Mouse (Mus musculus): Measurements from ENCODE around the gene 4930444G20Rik. TPM values are rescaled to one million over a fixed set of nuclear protein-coding genes. Genes with fewer than 3 reads are reported as not detected.
"Not testable (repeated sequence)": the region's sequence is repeated elsewhere in the genome, so short reads cannot be mapped to it uniquely, and the experiment has no call there.

Gene 4930444G20Rik
- polyA plus RNA-seq (2014; fragmentation: Nextera tagmentation; extraction: Ambion mirVana), result not detected in 2 replicates

- 96% methylated on average over 7 of the region's 7 CpGs for WGBS
- not testable (repeated sequence) for H3K4me1 ChIP-seq (ENCODE audit: control insufficient read depth, insufficient read depth, low read length); H3K36me3 ChIP-seq (ENCODE audit: control insufficient read depth, insufficient read depth, low read length); H3K4me2 ChIP-seq (ENCODE audit: low read length); H3K9ac ChIP-seq (ENCODE audit: low read length); ATAC-seq; H3K27ac ChIP-seq (ENCODE audit: low read depth, low read length); H3K9me3 ChIP-seq (replicated peaks; ENCODE audit: control insufficient read depth, low read length); DNase-seq (ENCODE audit: low spot score); H3K27me3 ChIP-seq (replicated peaks; ENCODE audit: control insufficient read depth, insufficient read depth, low read length); H3K4me3 ChIP-seq (ENCODE audit: low read depth, low read length)
Observed at GRCm38 (mm10) chr10:22067979-22068378, at the start of gene 4930444G20Rik. Gene 4930444G20Rik (minus strand): TSS chr10:22068079.

- H3K4me2 ChIP-seq (ENCODE audit: low read length), result no peak overlapping the region
- H3K4me1 ChIP-seq (ENCODE audit: control insufficient read depth, insufficient read depth, low read length), result no peaks in the 10 kb centered on the region
- no peaks in the 10 kb centered on the region for H3K9me3 ChIP-seq (replicated peaks; ENCODE audit: control insufficient read depth, low read length)
- no peak overlapping the region for H3K4me3 ChIP-seq (ENCODE audit: low read depth, low read length)
- no peak overlapping the region for H3K9ac ChIP-seq (ENCODE audit: low read length)
- no peak for DNase-seq (ENCODE audit: low spot score)
- no peak for ATAC-seq
- no peak overlapping the region for H3K27ac ChIP-seq (ENCODE audit: low read depth, low read length)
- H3K36me3 ChIP-seq (ENCODE audit: control insufficient read depth, insufficient read depth, low read length), result no peaks in the 10 kb centered on the region
- no peaks in the 10 kb centered on the region for H3K27me3 ChIP-seq (replicated peaks; ENCODE audit: control insufficient read depth, insufficient read depth, low read length)
- WGBS, result 87% methylated on average over 2 of the region's 2 CpGs
Observed at GRCm38 (mm10) chr10:22074531-22074930, 6.7 kb upstream of the 4930444G20Rik start.

GRCm38 (mm10) chr10:22072739-22073138, 4.9 kb upstream of the 4930444G20Rik start:
- no peak overlapping the region for H3K4me3 ChIP-seq (ENCODE audit: low read depth, low read length)
- DNase-seq (ENCODE audit: low spot score), result no peak
- WGBS, result 80% methylated on average over 2 of the region's 2 CpGs
- H3K4me2 ChIP-seq (ENCODE audit: low read length), result no peak overlapping the region
- no peaks in the 10 kb centered on the region for H3K36me3 ChIP-seq (ENCODE audit: control insufficient read depth, insufficient read depth, low read length)
- no peak for ATAC-seq
- no peaks in the 10 kb centered on the region for H3K27me3 ChIP-seq (replicated peaks; ENCODE audit: control insufficient read depth, insufficient read depth, low read length)
- no peak overlapping the region for H3K9ac ChIP-seq (ENCODE audit: low read length)
- H3K4me1 ChIP-seq (ENCODE audit: control insufficient read depth, insufficient read depth, low read length), result no peaks in the 10 kb centered on the region
- H3K27ac ChIP-seq (ENCODE audit: low read depth, low read length), result no peak overlapping the region
- H3K9me3 ChIP-seq (replicated peaks; ENCODE audit: control insufficient read depth, low read length), result no peaks in the 10 kb centered on the region

GRCm38 (mm10) chr10:22070576-22070975, 2.7 kb upstream of the 4930444G20Rik start:
- DNase-seq (ENCODE audit: low spot score), result no peak
- Histone ChIP-seq H3K27me3 (replicated peaks; ENCODE audit: control insufficient read depth, insufficient read depth, low read length) (no peaks in the 10 kb centered on the region), H3K36me3 (ENCODE audit: control insufficient read depth, insufficient read depth, low read length) (no peaks in the 10 kb centered on the region), H3K4me1 (ENCODE audit: control insufficient read depth, insufficient read depth, low read length) (no peaks in the 10 kb centered on the region), H3K9me3 (replicated peaks; ENCODE audit: control insufficient read depth, low read length) (no peaks in the 10 kb centered on the region), H3K9ac (ENCODE audit: low read length) (no peak overlapping the region), H3K4me3 (ENCODE audit: low read depth, low read length) (no peak overlapping the region), H3K4me2 (ENCODE audit: low read length) (no peak overlapping the region), H3K27ac (ENCODE audit: low read depth, low read length) (no peak overlapping the region)
- WGBS, result 67% methylated on average over 4 of the region's 4 CpGs
- ATAC-seq, result no peak

GRCm38 (mm10) chr10:22070168-22070567, 2.3 kb upstream of the 4930444G20Rik start:
- WGBS, result 99% methylated on average over 2 of the region's 2 CpGs
- H3K4me3 ChIP-seq (ENCODE audit: low read depth, low read length), result no peak overlapping the region
- H3K9me3 ChIP-seq (replicated peaks; ENCODE audit: control insufficient read depth, low read length), result no peaks in the 10 kb centered on the region
- no peaks in the 10 kb centered on the region for H3K27me3 ChIP-seq (replicated peaks; ENCODE audit: control insufficient read depth, insufficient read depth, low read length)
- H3K9ac ChIP-seq (ENCODE audit: low read length), result no peak overlapping the region
- DNase-seq (ENCODE audit: low spot score) (no peak), ATAC-seq (no peak)
- no peaks in the 10 kb centered on the region for H3K36me3 ChIP-seq (ENCODE audit: control insufficient read depth, insufficient read depth, low read length)
- H3K4me2 ChIP-seq (ENCODE audit: low read length), result no peak overlapping the region
- no peak overlapping the region for H3K27ac ChIP-seq (ENCODE audit: low read depth, low read length)
- H3K4me1 ChIP-seq (ENCODE audit: control insufficient read depth, insufficient read depth, low read length), result no peaks in the 10 kb centered on the region

GRCm38 (mm10) chr10:22059415-22059814, 8.5 kb downstream of the 4930444G20Rik start:
- no peaks in the 10 kb centered on the region for H3K9me3 ChIP-seq (replicated peaks; ENCODE audit: control insufficient read depth, low read length)
- no peaks in the 10 kb centered on the region for H3K27me3 ChIP-seq (replicated peaks; ENCODE audit: control insufficient read depth, insufficient read depth, low read length)
- H3K36me3 ChIP-seq (ENCODE audit: control insufficient read depth, insufficient read depth, low read length), result no peaks in the 10 kb centered on the region
- H3K27ac ChIP-seq (ENCODE audit: low read depth, low read length), result no peak overlapping the region
- H3K4me2 ChIP-seq (ENCODE audit: low read length), result peak overlapping the region; percentile 73
- H3K9ac ChIP-seq (ENCODE audit: low read length), result no peak overlapping the region
- WGBS, result 93% methylated on average over 2 of the region's 2 CpGs
- no peak for ATAC-seq
- H3K4me3 ChIP-seq (ENCODE audit: low read depth, low read length), result peak overlapping the region; percentile 46
- DNase-seq (ENCODE audit: low spot score), result no peak
- H3K4me1 ChIP-seq (ENCODE audit: control insufficient read depth, insufficient read depth, low read length), result no peaks in the 10 kb centered on the region

- H3K4me2 ChIP-seq (ENCODE audit: low read length), result peak overlapping the region; percentile 73
- DNase-seq (ENCODE audit: low spot score) (no peak), ATAC-seq (no peak; the same call in 1 of the 2 replicates)
- no peaks in the 10 kb centered on the region for H3K9me3 ChIP-seq (replicated peaks; ENCODE audit: control insufficient read depth, low read length)
- WGBS, result 18% methylated on average over 12 of the region's 12 CpGs
- H3K27ac ChIP-seq (ENCODE audit: low read depth, low read length), result no peak overlapping the region
- H3K9ac ChIP-seq (ENCODE audit: low read length), result peak overlapping the region; percentile 62
- peak overlapping the region; percentile 46 for H3K4me3 ChIP-seq (ENCODE audit: low read depth, low read length)
- no peaks in the 10 kb centered on the region for H3K36me3 ChIP-seq (ENCODE audit: control insufficient read depth, insufficient read depth, low read length)
- no peaks in the 10 kb centered on the region for H3K27me3 ChIP-seq (replicated peaks; ENCODE audit: control insufficient read depth, insufficient read depth, low read length)
- no peaks in the 10 kb centered on the region for H3K4me1 ChIP-seq (ENCODE audit: control insufficient read depth, insufficient read depth, low read length)
Observed at GRCm38 (mm10) chr10:22059026-22059325, 8.9 kb downstream of the 4930444G20Rik start.

GRCm38 (mm10) chr10:22058218-22059025, 9.5 kb downstream of the 4930444G20Rik start:
- Histone ChIP-seq H3K9ac (ENCODE audit: low read length) (peak overlapping the region; percentile 62), H3K36me3 (ENCODE audit: control insufficient read depth, insufficient read depth, low read length) (no peaks in the 10 kb centered on the region), H3K27ac (ENCODE audit: low read depth, low read length) (no peak overlapping the region), H3K27me3 (replicated peaks; ENCODE audit: control insufficient read depth, insufficient read depth, low read length) (no peaks in the 10 kb centered on the region), H3K4me1 (ENCODE audit: control insufficient read depth, insufficient read depth, low read length) (no peaks in the 10 kb centered on the region), H3K4me3 (ENCODE audit: low read depth, low read length) (peak overlapping the region; percentile 46), H3K9me3 (replicated peaks; ENCODE audit: control insufficient read depth, low read length) (no peaks in the 10 kb centered on the region), H3K4me2 (ENCODE audit: low read length) (peak overlapping the region; percentile 73)
- ATAC-seq (peak; percentile 99), DNase-seq (ENCODE audit: low spot score) (peak; percentile 95)
- WGBS, result 14% methylated on average over 41 of the region's 41 CpGs

GRCm38 (mm10) chr10:22055308-22055707, 12.6 kb downstream of the 4930444G20Rik start:
- no peak for DNase-seq (ENCODE audit: low spot score)
- H3K4me3 ChIP-seq (ENCODE audit: low read depth, low read length), result no peak overlapping the region
- H3K4me2 ChIP-seq (ENCODE audit: low read length), result no peak overlapping the region
- no peaks in the 10 kb centered on the region for H3K36me3 ChIP-seq (ENCODE audit: control insufficient read depth, insufficient read depth, low read length)
- no peaks in the 10 kb centered on the region for H3K4me1 ChIP-seq (ENCODE audit: control insufficient read depth, insufficient read depth, low read length)
- no peak overlapping the region for H3K9ac ChIP-seq (ENCODE audit: low read length)
- no peak for ATAC-seq
- H3K27ac ChIP-seq (ENCODE audit: low read depth, low read length), result no peak overlapping the region
- no peaks in the 10 kb centered on the region for H3K9me3 ChIP-seq (replicated peaks; ENCODE audit: control insufficient read depth, low read length)
- H3K27me3 ChIP-seq (replicated peaks; ENCODE audit: control insufficient read depth, insufficient read depth, low read length), result no peaks in the 10 kb centered on the region
